Mouse (Mus musculus) hindbrain, embryonic 15.5 days (tissue): Measurements from ENCODE around the gene Enpp6. TPM values are rescaled to one million over a fixed set of nuclear protein-coding genes. Genes with fewer than 3 reads are reported as not detected.
A peak's percentile ranks its signal among the peaks of the same experiment; 100 is the strongest.

Experiments used
- ATAC-seq: fragments of 200-750 bp; cut with Nextera tagmentation; 2 replicates; pipeline ENCODE4 v1.8.0; 2017; ENCODE audit warnings: low read depth, moderate number of reproducible peaks, moderate TSS enrichment; ENCODE audit not compliant: low FRiP score
- H3K27ac ChIP-seq: fragments of 300-500 bp; sonication (generic); replicated peaks from 2 replicates; pipeline ENCODE4 v1.5.1; 2015; ENCODE audit warnings: mild to moderate bottlenecking, inconsistent platforms
- H3K27me3 ChIP-seq: fragments of 300-500 bp; sonication (generic); 2 replicates; pipeline ENCODE4 v1.6.1; 2015; ENCODE audit warnings: control low read depth, inconsistent platforms
- H3K36me3 ChIP-seq: fragments of 300-500 bp; sonication (generic); 2 replicates; pipeline ENCODE4 v1.6.1; 2015; ENCODE audit warnings: control low read depth, inconsistent platforms
- H3K4me1 ChIP-seq: fragments of 300-500 bp; sonication (generic); replicated peaks from 2 replicates; pipeline ENCODE4 v1.6.1; 2015; ENCODE audit warnings: control low read depth, inconsistent platforms
- H3K4me2 ChIP-seq: fragments of 300-500 bp; sonication (generic); 2 replicates; pipeline ENCODE4 v1.6.1; 2015; ENCODE audit warnings: moderate library complexity, mild to moderate bottlenecking, inconsistent platforms
- H3K4me3 ChIP-seq: fragments of 300-500 bp; sonication (generic); 2 replicates; pipeline ENCODE4 v1.5.1; 2015; ENCODE audit warnings: mild to moderate bottlenecking, inconsistent platforms
- H3K9ac ChIP-seq: fragments of 300-500 bp; sonication (generic); 2 replicates; pipeline ENCODE4 v1.6.1; 2015; ENCODE audit warnings: inconsistent platforms
- H3K9me3 ChIP-seq: fragments of 300-500 bp; sonication (generic); 2 replicates; pipeline ENCODE4 v1.6.1; 2016; ENCODE audit warnings: control low read depth, inconsistent platforms
- WGBS: fragments of 180-500 bp; shearing (Covaris S2); methylation state at CpG from one replicate; pipeline ENCODE4 v1.1.7; 2015; 5-methylcytosine and 5-hydroxymethylcytosine counted together
- polyA plus RNA-seq: library from polyadenylated mRNA; unstranded; fragments of >200 nt; fragmentation: Nextera tagmentation; extraction: Ambion mirVana; gene quantifications from 2 replicates; pipeline ENCODE4 v1.2.1, GENCODE M21; 2015

The Enpp6 gene
- polyA plus RNA-seq, 1 experiment from 2014 or later: 1.2 TPM

DNA sequence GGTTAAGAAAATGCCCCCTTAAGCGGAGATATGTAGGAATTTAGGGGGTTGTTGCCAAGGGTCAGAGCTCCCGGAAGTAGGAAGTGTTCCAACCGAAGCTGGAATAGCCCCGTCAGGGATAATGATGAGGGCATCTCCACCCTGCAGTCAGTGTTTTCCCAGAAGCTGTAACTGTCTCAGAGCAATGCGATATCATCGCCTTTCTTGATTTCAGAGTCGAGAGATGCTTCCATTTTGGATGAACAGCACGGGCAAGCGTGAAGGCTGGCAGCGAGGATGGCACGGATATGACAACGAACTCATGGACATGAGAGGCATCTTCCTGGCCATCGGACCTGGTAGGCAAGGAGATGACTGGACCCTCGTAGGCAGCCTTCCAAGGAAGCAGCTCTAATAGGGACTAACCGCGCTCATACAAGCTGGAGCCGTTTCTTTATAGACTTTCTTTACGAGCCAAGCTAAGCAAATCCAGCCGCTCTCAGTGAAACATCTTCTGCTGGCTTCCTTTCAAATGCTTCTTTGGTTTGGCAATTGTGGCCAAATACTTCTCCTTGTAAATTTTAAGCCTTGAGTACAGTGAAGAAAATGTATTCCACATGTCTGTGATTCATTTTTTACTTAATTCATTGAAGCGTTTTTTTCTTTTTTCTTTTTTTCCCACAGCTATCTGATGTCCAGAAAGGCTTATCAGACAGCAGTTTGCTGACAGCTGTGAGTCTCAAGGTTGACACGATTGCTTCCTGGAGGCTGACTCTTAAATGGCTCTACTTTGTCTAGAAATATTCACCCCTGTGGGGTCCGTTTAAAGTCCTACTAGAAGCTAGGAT, 95.7 kb downstream of the Enpp6 start:
- H3K9ac ChIP-seq: no peak overlapping the region
- no peaks in the 10 kb centered on the region for H3K9me3 ChIP-seq
- H3K4me3 ChIP-seq: no peak overlapping the region
- WGBS: 86% methylated on average over 22 of the region's 22 CpGs
- no peaks in the 10 kb centered on the region for H3K4me1 ChIP-seq
- H3K36me3 ChIP-seq: no peaks in the 10 kb centered on the region
- H3K27me3 ChIP-seq: no peaks in the 10 kb centered on the region
- H3K4me2 ChIP-seq: no peak overlapping the region
- no peak for ATAC-seq
- H3K27ac ChIP-seq: no peak overlapping the region

- ATAC-seq: 0 out of 2 replicates have a peak, but pooled peaks have one; percentile 30
Observed at GRCm38 (mm10) chr8:47090021-47090420, 103.3 kb downstream of the Enpp6 start.

DNA sequence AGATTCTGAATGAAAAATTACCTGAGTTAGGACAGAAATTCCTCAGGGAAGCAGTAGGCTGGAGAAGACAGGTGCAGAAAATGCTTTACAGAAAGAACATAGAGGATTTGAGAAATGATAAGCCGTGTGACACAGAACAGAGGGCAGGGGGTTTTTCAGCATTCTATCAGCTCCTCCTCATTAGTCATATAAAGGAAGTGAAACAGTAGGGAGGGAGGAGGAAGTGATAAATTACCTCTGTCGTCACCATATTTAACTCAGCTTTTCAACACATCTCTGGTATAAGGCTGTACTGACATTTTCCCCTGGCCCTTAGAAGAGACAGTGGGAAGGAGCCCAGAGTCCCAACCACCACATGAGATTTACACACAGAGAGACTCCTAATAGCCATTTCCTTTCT, 118.9 kb downstream of the Enpp6 start:
- Histone ChIP-seq H3K9me3 (no peaks in the 10 kb centered on the region), H3K27ac (no peak overlapping the region), H3K9ac (no peak overlapping the region), H3K27me3 (no peaks in the 10 kb centered on the region), H3K4me2 (no peak overlapping the region), H3K36me3 (no peaks in the 10 kb centered on the region), H3K4me3 (no peak overlapping the region), H3K4me1 (no peaks in the 10 kb centered on the region)
- ATAC-seq: no peak
- WGBS: 79% methylated on average over 2 of the region's 2 CpGs

More at GRCm38 (mm10) chr8:47090021-47090420, 103.3 kb downstream of the Enpp6 start:
- Histone ChIP-seq H3K4me1 (no peaks in the 10 kb centered on the region), H3K4me3 (no peak overlapping the region), H3K27ac (no peak overlapping the region), H3K36me3 (no peaks in the 10 kb centered on the region), H3K9ac (no peak overlapping the region), H3K9me3 (no peaks in the 10 kb centered on the region), H3K27me3 (no peaks in the 10 kb centered on the region), H3K4me2 (no peak overlapping the region)
- WGBS: 67% methylated on average over 8 of the region's 8 CpGs

GRCm38 (mm10) chr8:47114133-47114796, 127.6 kb downstream of the Enpp6 start:
- Histone ChIP-seq H3K4me2 (0 out of 2 replicates have a peak overlapping the region, but pooled peaks have one; percentile 7), H3K9me3 (no peaks in the 10 kb centered on the region), H3K27me3 (no peaks in the 10 kb centered on the region), H3K27ac (no peak overlapping the region), H3K36me3 (no peaks in the 10 kb centered on the region), H3K9ac (no peak overlapping the region), H3K4me3 (no peak overlapping the region), H3K4me1 (no peaks in the 10 kb centered on the region)
- WGBS: 71% methylated on average over 17 of the region's 17 CpGs
- no peak for ATAC-seq

GRCm38 (mm10) chr8:47117336-47117735, 130.6 kb downstream of the Enpp6 start:
- no peak overlapping the region for H3K27ac ChIP-seq
- WGBS: 76% methylated on average over 4 of the region's 4 CpGs
- no peaks in the 10 kb centered on the region for H3K9me3 ChIP-seq
- no peak for ATAC-seq
- H3K36me3 ChIP-seq: no peaks in the 10 kb centered on the region
- H3K4me2 ChIP-seq: no peak overlapping the region
- H3K4me1 ChIP-seq: no peaks in the 10 kb centered on the region
- no peaks in the 10 kb centered on the region for H3K27me3 ChIP-seq
- H3K4me3 ChIP-seq: no peak overlapping the region
- H3K9ac ChIP-seq: no peak overlapping the region

DNA sequence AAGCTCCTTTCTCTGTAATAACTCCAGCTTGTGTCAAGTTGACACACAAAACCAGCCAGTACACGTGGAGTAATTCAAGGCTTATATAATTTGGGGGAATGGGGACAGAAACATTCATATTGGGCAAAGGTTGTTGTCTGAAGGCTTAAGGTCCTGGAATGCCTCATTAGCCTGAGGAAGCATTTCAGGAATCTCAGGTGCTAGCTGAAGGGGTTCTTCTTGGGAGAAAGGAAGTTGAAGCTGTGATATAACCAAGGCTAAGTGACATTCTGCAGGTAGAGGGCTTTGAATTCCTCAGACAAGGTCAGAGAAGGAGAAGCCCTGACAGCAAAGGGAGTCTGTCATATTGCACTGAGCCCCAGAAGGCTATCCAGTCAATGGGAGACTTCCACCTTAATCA, 133.2 kb downstream of the Enpp6 start:
- Histone ChIP-seq H3K4me2 (no peak overlapping the region), H3K36me3 (no peaks in the 10 kb centered on the region), H3K4me3 (no peak overlapping the region), H3K27me3 (no peaks in the 10 kb centered on the region), H3K9ac (no peak overlapping the region), H3K27ac (no peak overlapping the region), H3K4me1 (no peaks in the 10 kb centered on the region), H3K9me3 (no peaks in the 10 kb centered on the region)
- ATAC-seq: no peak
- WGBS: 74% methylated on average over 1 of the region's 1 CpGs

GRCm38 (mm10) chr8:47128859-47129258, 142.2 kb downstream of the Enpp6 start:
- Histone ChIP-seq H3K4me3 (no peak overlapping the region), H3K9ac (no peak overlapping the region), H3K36me3 (no peaks in the 10 kb centered on the region), H3K27ac (no peak overlapping the region), H3K27me3 (no peaks in the 10 kb centered on the region), H3K4me2 (no peak overlapping the region), H3K9me3 (no peaks in the 10 kb centered on the region), H3K4me1 (no peaks in the 10 kb centered on the region)
- WGBS: 71% methylated on average over 1 of the region's 1 CpGs
- ATAC-seq: no peak

DNA sequence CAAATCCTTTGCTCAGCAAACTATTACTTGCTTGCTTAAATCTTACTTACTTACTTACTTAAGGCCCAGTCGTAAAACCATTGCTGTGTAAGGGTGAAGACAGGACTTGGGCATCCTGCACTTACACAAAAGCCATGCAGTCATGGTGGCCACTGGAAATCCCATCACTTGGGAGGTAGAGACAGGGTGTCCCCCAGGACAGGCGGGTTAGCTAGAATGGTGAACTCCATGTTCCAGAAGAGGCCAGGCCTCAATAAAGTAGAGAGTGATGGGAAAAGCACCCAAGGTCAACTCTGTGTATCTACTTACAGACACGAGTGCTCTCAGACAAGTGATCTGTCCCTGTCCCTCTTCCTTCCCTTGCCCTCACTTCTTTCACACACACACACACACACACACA, 146.7 kb downstream of the Enpp6 start:
- H3K4me2 ChIP-seq: no peak overlapping the region
- H3K27ac ChIP-seq: no peak overlapping the region
- no peak for ATAC-seq
- H3K9ac ChIP-seq: no peak overlapping the region
- no peaks in the 10 kb centered on the region for H3K36me3 ChIP-seq
- H3K4me3 ChIP-seq: no peak overlapping the region
- H3K4me1 ChIP-seq: peaks cover 6% of the 10 kb centered on the region; the same call in 1 of the 2 replicates
- no peaks in the 10 kb centered on the region for H3K9me3 ChIP-seq
- WGBS: 93% methylated on average over 3 of the region's 3 CpGs
- H3K27me3 ChIP-seq: no peaks in the 10 kb centered on the region

GRCm38 (mm10) chr8:47134736-47135135, 148.0 kb downstream of the Enpp6 start:
- Histone ChIP-seq H3K27me3 (no peaks in the 10 kb centered on the region), H3K27ac (no peak overlapping the region), H3K4me2 (no peak overlapping the region), H3K4me1 (peaks cover 6% of the 10 kb centered on the region; the same call in 1 of the 2 replicates), H3K9me3 (no peaks in the 10 kb centered on the region), H3K36me3 (no peaks in the 10 kb centered on the region), H3K9ac (no peak overlapping the region), H3K4me3 (no peak overlapping the region)
- ATAC-seq: no peak
- WGBS: 58% methylated on average over 11 of the region's 11 CpGs

GRCm38 (mm10) chr8:47135586-47135985, 148.9 kb downstream of the Enpp6 start:
- Histone ChIP-seq H3K4me1 (peaks cover 6% of the 10 kb centered on the region; the same call in 1 of the 2 replicates), H3K27ac (no peak overlapping the region), H3K4me2 (peak overlapping the region; percentile 39), H3K4me3 (no peak overlapping the region), H3K27me3 (no peaks in the 10 kb centered on the region), H3K36me3 (no peaks in the 10 kb centered on the region), H3K9ac (no peak overlapping the region), H3K9me3 (no peaks in the 10 kb centered on the region)
- 26% methylated on average over 9 of the region's 9 CpGs for WGBS
- no peak for ATAC-seq

DNA sequence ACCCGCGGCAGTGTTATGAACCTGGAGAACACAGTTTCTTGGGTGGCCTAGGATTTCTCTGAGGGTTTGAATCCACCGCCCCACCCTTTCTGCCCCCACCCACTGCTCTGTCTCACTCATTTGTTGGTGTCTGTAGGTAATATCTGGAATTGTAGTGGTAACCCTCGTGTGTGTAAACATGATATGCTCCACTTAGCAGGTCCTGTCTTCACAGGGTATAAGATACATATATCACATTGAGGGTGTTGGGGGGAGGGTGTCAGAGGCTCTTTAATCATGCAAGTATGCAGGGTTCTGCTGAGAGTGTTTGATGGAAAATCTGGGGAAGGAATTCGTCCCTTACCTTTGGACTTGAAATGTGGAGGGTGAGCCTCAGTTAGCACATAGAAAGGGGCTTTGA, 149.4 kb downstream of the Enpp6 start:
- Histone ChIP-seq H3K4me1 (peaks cover 6% of the 10 kb centered on the region; the same call in 1 of the 2 replicates), H3K9me3 (no peaks in the 10 kb centered on the region), H3K27ac (no peak overlapping the region), H3K9ac (no peak overlapping the region), H3K36me3 (no peaks in the 10 kb centered on the region), H3K4me3 (no peak overlapping the region), H3K27me3 (no peaks in the 10 kb centered on the region), H3K4me2 (no peak overlapping the region)
- WGBS: 50% methylated on average over 5 of the region's 5 CpGs
- ATAC-seq: no peak

DNA sequence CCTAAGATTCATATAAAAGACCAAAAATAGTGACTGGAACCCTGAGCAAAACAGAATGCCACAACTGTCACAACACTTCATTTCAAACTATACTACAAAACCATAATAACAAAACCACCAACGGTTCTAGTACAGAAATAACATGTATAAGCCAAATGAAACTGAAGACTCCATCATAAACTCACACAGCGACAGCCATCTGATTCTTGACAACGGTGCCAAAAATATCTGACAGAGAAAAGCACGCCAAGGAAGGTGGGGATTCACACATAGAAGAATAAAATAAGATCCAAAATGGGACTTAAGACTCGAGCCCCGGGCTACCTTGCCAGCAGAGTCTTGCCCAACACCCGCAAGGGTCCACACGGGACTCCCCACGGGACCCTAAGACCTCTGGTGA, 158.6 kb downstream of the Enpp6 start:
- Histone ChIP-seq H3K27me3 (no peaks in the 10 kb centered on the region), H3K9ac (no peak overlapping the region), H3K4me2 (no peak overlapping the region), H3K36me3 (peaks cover 5% of the 10 kb centered on the region), H3K4me3 (no peak overlapping the region), H3K27ac (no peak overlapping the region), H3K9me3 (no peaks in the 10 kb centered on the region), H3K4me1 (no peaks in the 10 kb centered on the region)
- ATAC-seq: no peak
- 94% methylated on average over 9 of the region's 9 CpGs for WGBS
